Mouse (Mus musculus): Measurements from ENCODE around the gene Hif3a.
A peak's percentile ranks its signal among the peaks of the same experiment; 100 is the strongest.

The Hif3a gene

DNA sequence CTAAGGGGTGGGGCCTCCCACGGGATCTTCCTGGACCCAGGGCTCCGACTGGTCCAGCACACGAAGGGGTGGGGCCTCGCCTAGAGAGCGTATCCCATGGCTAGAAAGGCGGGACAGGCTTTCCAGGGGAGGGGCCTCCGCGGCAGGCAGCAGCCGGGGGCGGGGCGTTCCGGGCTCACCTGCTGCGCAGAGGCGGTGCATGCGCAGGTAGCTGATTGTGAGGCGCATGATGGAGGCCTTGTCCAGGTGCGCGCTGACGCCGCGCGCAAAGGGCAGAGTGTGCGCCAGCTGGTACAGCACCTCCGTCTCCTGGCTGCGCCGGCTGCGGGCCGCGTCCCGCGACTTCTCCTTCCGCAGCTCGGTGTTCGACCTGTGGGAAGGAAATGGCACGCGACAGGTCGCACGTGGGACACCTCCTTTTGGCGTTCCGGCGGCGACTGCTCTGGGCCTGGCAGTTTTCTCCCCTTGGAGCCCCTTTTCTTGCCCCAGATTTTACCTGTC, 6.1 kb downstream of the Hif3a start:
- DNase-seq = peak; percentile 91

DNA sequence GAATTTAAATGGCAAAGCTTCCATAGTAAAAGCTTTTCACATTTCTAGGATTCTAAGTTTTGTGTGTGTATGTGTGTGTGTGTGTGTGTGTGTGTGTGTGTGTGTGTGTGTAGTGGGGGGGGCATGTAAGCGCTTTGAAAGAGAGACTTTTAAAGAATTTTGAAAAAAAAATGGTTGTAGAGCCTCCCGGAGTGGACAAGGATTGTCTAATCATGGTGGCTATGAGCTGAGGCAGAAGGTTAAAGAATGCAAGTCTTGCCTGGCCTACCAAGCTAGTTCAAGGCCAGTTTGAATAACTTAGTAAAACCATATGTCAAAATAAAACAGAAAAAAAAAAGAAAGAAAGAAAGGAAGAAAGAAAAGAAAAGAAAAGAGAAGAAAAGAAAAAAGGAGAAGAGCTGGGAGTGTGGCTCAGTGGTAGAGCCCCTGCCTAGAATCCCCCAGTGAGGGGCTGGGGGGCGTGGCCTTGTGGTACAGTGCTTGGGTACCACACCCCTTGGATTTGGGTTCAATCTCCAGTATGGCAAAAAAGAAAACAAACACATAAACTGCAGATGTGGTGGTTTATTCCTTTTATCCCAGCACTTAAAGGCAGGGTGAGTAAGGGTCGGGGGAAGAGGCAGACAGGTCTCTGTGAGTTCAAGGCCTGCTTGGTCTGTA, 6.8 kb downstream of the Hif3a start:
- no peak for DNase-seq

- no peak for DNase-seq
Measured at GRCm38 (mm10) chr7:17054325-17054989, 7.8 kb downstream of the Hif3a start.

- no peak for DNase-seq
Measured at GRCm38 (mm10) chr7:17050933-17051594, 11.2 kb downstream of the Hif3a start.

DNA sequence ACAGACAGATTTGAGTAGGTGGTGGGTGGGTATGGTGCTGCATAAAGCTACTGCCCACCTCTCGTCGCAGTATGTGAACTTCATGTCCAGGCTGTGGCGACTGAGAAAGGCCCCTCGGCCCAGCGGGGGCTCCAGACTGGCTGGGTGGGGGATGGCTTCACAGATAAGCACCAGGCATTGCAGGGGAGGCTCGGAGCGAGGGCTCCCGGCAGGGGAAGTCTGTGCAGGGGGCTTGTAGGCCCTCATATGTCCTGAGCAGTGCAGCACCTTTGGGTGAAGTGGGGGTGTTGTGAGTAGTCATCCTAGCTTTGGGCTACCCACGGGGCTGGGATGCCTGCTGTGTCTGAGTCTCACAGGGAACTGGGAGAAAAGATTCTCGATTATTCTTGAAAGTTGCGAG, 11.7 kb downstream of the Hif3a start:
- DNase-seq = no peak

- no peak for DNase-seq
Measured at GRCm38 (mm10) chr7:17048431-17049190, 13.6 kb downstream of the Hif3a start.

GRCm38 (mm10) chr7:17047041-17047682, 15.1 kb downstream of the Hif3a start:
- DNase-seq = no peak

DNA sequence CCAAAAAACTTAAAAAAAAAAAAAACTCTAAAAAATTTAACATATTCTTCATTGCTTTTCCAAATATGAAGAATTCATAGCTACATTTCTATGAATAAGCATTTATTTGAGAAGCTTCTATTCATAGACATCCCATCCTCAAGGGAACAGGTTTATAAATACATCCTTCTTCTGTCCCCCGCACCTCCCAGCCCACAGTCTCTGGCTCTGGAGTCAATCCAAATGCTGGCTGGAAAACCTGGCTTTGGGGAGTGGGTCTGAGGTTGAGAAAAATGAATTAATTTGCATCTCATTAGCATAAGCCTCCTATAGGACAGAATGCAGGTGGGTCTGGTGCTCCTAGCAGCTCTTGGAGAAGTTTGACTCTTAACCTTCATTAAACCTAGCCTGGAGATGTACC, 16.5 kb downstream of the Hif3a start:
- peak; percentile 72 for DNase-seq

DNA sequence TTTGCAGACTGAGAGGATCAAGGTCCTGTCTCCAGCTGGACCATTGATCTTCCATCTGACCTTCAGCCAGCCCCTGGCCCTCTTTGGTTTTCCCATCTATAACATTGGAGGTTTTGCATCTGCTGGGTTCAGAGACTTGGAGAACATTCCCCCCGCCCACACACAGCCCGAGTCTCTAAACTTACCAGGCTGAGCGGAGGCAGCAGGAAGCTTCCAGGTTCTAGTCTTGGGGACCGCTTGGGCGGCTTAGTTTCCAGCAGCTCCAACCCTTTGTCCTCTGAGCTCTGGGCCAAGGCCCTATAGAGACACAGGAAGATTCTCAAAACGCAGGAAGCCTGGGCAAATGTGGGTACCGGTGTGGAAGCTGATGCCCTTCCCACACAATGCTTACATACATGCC, 22.9 kb downstream of the Hif3a start:
- no peak for DNase-seq

DNA sequence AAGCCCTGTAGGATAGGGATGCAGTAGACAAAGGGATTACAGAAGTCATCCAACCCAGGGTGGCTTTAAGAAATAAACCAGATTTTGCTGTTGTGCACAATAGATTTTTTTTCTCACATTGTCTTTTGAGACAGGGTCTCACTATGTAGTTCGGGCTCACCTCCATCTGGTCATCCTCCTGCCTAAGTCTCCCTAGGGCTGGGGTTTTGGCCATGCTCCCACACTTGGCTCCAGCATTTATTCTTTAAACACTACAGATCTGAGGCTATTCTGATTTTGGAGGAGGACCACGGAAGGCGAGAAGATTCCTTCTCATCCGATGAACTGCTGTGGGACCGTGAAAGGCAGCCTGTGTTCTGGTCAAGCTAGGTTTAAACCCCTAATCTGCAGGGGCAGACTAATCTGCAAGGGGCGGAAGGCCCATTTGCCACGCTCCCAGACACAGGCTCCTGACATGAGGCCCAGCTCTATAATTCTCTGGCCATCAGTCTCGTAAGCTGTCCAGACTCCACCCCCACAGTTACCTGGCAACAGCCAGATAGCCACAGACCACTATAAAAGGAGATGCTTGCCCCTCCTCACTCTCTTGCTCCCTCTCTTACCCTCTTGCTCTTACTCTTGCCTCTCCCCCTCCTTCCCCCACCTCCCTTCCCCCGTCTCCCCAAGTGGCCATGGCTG, 24.1 kb downstream of the Hif3a start:
- DNase-seq = no peak

DNA sequence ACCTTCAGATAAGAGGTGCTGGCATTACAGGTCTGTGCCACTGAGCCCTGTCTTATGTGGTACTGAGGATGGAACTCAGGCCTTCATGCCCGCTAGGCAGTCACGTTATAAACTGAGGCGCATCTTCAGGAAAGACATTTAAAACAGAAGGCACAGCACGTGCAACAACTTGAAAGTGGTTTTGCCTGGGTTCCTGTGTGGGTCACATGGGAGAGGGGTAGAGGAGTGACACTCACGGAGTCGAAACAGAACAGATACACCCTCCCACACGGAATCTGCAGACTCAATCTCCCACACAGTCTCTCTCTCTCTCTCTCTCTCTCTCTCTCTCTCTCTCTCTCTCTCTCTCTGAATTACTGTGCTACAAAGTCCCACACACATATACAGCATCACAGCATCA, 32.0 kb downstream of the Hif3a start:
- DNase-seq = no peak

DNA sequence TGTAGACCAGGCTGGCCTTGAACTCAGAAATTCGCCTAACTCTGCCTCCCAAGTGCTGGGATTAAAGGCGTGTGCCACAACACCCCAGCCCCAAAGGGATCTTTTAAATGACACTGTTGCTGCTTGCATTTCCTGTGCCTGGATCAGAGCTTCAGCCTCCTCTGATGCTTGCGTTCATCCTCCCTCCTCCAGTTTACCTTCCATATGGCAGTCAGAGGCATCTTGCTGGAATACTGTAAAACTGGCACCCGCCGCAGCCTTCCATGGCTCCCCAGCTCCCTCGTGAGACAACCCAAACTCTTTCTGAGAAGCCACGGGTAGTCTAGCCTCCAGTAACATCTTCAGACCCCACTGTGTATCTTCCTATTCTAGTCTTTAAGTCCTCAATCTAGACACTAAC, 33.3 kb downstream of the Hif3a start:
- no peak for DNase-seq

DNA sequence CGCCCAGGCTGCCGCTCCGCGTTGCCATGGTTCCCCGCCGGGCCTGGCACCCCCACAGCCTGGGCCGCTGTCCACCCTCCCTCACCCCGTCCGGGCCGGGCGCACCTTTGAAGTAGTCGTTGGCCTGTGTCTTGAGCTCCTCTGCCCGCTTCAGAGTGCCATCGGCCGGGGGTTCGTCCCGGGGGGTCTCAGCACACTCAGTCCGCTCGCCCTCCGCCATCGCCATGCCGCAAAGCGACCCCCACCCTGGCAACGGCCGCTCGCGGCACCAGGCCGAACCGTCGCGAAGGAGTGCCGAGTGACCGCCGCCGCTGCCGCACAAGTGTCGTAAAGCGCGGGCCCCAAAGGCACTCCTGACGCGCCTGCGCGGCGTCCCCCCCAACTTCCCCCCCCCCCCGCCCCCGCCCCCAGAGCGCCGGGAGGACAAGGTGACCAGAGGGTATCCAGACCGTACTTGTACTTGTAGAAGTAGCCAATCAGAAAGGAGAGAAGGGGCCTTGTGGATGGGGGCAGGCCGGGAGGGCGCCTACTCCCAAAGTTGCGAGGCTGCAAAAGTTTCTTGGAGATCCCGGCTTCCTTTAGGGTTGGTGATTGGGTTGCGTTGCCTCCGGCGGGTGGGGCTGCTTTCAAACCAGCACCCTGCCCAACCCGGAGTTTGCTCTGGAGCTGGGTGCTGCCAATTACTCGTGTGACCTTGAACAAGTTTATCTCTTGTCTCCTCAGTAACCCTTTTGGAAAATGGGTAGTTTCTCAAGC, 34.5 kb downstream of the Hif3a start, which contains the start of gene Ppp5c:
Gene Ppp5c (minus strand): TSS at position 337 of the 756 bp plus-strand sequence.
- DNase-seq = peak; percentile 91

- no peak for DNase-seq
Measured at GRCm38 (mm10) chr7:17026710-17027587, 35.3 kb downstream of the Hif3a start.

GRCm38 (mm10) chr7:17025896-17026622, 36.2 kb downstream of the Hif3a start:
- no peak for DNase-seq

GRCm38 (mm10) chr7:17025505-17025894, 36.7 kb downstream of the Hif3a start:
- no peak for DNase-seq

GRCm38 (mm10) chr7:17024814-17025504, 37.3 kb downstream of the Hif3a start:
- no peak for DNase-seq

DNA sequence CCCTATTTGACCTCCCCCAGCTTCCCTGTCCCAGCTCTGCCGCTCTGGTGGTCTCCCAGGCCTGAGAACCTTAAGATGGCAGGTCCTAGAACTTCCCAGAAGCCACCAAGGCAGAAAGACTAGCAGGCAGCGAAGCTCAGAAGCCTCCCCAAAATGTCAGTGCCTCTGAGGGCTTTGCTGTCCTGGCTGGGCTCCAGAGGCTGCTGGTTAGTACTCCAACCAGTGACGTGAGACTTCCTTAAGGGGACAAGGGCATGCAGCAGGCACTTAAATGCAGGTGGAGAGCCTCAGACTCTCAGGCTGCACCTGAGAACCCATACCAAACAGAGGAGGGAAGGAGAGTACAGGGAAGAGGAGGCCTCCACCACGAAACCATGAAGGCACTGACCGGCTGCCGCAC, 38.1 kb downstream of the Hif3a start:
- DNase-seq = no peak

- no peak for DNase-seq
Measured at GRCm38 (mm10) chr7:17023701-17024100, 38.5 kb downstream of the Hif3a start.

All from right cerebral cortex, postnatal 25 days (tissue).